Mouse (Mus musculus): ENCODE measurements around the gene Mkrn1.
"Not testable (repeated sequence)": the region's sequence is repeated elsewhere in the genome, so short reads cannot be mapped to it uniquely, and the experiment has no call there.

Mkrn1 gene

DNA sequence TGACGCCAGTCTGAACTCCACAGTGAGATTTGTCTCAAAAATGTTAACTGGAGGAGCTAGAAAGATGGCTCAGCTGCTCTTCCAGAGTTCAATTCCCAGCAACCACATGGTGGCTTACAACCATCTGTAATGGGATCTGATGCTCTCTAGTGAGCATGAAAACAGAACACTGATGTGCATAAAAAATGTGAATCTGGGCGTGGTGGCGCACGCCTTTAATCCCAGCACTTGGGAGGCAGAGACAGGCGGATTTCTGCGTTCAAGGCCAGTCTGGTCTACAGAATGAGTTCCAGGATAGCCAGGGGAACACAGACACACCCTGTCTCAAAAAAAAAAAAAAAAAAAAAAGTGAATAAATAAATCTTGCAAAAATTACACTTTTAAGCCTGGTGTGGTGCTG lies 23.2 kb downstream of the Mkrn1 start:
- in situ Hi-C loops (cut with MboI; ENCODE audit: low pct_unique_long_range_greater_than_20kb in 1 of 2, low sequenced_read_pairs in 2 of 2, unreplicated experiment in 1 of 2): no loop called here

GRCm38 (mm10) chr6:39395916-39396315 lies 24.3 kb downstream of the Mkrn1 start:
- in situ Hi-C loops (cut with MboI; ENCODE audit: low pct_unique_long_range_greater_than_20kb in 1 of 2, low sequenced_read_pairs in 2 of 2, unreplicated experiment in 1 of 2): no loop called here

DNA sequence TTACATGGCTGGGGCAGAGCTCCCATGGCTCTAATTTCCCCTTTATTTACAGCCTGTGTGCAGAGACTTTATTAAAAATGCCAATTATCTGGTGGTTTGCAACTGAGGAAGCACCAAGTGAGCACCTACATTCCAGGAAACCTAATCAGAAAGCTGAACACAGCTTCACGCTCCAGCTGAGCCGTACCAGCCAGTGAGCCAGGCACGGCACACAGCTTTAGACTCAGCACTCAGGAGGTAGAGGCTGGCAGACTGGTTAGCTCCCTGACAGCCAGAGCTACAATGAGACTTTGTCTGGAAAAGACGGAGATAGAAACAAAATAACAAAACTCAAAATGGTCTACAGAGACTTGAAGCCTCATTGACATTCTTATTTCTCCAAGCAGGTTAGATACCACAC lies 24.8 kb downstream of the Mkrn1 start:
- in situ Hi-C loops (cut with MboI; ENCODE audit: low pct_unique_long_range_greater_than_20kb in 1 of 2, low sequenced_read_pairs in 2 of 2, unreplicated experiment in 1 of 2): no loop called here

DNA sequence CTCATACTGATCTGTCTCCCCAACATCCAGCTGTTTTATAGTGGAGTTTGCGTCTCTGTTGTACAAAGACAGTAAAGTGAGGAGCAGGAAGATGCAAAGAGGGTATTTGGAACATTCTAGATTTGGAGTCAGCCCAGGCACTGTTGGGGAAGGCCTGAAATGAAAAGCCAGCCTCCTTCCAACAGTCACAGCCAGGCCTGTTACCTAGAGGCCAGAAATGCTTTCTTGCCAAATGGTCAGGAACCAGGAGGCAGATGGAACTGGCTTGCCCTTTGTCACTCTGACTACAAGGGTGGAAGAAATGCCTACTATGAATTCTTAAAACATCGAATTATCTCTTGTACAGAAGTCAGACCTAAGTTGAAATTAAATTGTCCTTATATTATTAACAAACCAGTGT lies 30.3 kb downstream of the Mkrn1 start:
- in situ Hi-C loops (cut with MboI; ENCODE audit: low pct_unique_long_range_greater_than_20kb in 1 of 2, low sequenced_read_pairs in 2 of 2, unreplicated experiment in 1 of 2): no loop called here

DNA sequence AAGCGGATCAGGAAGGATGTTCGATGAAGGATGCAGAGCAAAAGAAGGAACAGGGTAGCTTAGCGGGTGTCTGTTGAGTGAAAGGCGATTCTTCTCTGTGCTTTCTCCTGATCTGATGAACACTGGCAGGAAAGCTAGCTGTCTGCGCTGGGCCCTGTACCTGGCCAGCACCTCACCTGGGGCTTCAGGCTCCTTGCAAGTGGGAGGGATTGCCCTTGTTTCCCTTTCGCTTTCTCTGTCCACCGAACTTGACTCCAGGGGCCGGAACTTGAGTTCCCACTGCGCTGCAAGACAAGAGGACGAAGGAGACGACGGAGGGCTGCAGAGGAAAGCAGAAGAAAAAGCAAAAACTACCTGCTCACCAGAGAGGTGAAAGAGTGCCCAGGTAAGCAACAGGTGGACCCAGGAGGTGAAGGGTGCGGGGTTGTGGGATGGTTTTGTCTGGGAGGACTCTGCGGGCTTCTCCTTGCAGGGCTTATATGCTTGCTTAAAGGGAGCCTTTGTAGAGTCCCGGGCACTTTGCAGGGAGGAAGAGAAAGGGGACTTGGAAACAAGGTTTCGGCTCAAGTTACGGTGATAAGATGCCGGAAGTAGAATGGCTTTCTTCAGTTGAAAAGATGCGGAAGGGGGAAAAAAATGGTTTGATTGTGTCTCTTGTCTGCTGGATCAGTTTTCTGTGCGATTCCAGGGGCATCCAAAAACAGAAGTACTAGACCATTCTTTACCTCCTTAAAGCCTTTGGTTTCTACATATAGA lies 39.0 kb downstream of the Mkrn1 start, which contains the start of gene Rab19:
Gene Rab19 (plus strand): TSS at position 51 of the 756 bp plus-strand sequence.
- in situ Hi-C loops (cut with MboI; ENCODE audit: low pct_unique_long_range_greater_than_20kb in 1 of 2, low sequenced_read_pairs in 2 of 2, unreplicated experiment in 1 of 2): no loop called here

DNA sequence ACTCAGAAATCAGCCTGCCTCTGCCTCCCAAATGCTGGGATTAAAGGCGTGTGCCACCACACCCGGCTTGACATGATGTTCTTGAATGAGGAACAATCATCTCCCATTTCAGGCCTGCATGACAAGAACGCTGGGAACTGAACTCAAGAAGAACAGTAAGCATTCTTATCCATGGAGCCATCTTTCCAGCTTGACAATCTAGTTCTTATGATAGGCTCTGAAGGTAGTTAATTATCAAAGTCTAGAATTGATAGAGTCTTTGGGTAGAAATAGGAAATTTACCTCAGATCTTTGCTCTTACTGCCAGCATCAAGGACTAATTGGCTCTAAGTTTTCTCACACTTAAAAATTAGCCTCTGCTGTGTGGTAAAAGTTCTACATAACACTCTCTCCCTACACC lies 40.0 kb downstream of the Mkrn1 start:
- in situ Hi-C loops (cut with MboI; ENCODE audit: low pct_unique_long_range_greater_than_20kb in 1 of 2, low sequenced_read_pairs in 2 of 2, unreplicated experiment in 1 of 2): no loop called here

DNA sequence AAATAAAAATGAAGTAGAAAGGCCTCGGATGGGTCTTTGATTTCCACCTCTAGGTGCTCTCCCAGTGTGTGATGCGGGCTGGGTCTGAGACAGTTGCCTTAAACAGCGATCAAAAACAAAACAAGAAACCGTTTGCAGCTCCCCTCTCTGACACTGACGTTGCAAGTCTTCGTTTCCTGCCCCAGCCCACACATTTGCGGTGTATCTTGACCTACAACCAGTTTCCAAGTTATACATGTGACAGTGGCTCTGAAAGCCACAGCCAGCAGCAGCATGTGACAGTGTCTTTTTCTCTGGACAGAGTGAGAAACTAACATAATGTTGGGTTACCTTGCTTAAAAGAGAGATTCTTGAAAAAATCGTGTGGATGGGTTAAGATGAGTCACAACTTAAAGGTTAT lies 40.5 kb downstream of the Mkrn1 start:
- in situ Hi-C loops (cut with MboI; ENCODE audit: low pct_unique_long_range_greater_than_20kb in 1 of 2, low sequenced_read_pairs in 2 of 2, unreplicated experiment in 1 of 2): no loop called here

- in situ Hi-C loops (cut with MboI; ENCODE audit: low pct_unique_long_range_greater_than_20kb in 1 of 2, low sequenced_read_pairs in 2 of 2, unreplicated experiment in 1 of 2): no loop called here
Measured at GRCm38 (mm10) chr6:39379224-39379623, 41.0 kb downstream of the Mkrn1 start.

GRCm38 (mm10) chr6:39378161-39378835 lies 42.0 kb downstream of the Mkrn1 start:
- in situ Hi-C loops (cut with MboI; ENCODE audit: low pct_unique_long_range_greater_than_20kb in 1 of 2, low sequenced_read_pairs in 2 of 2, unreplicated experiment in 1 of 2): not testable (repeated sequence)

- in situ Hi-C loops (cut with MboI; ENCODE audit: low pct_unique_long_range_greater_than_20kb in 1 of 2, low sequenced_read_pairs in 2 of 2, unreplicated experiment in 1 of 2): no loop called here
Measured at GRCm38 (mm10) chr6:39377311-39377827, 42.9 kb downstream of the Mkrn1 start, which contains the start of gene Slc37a3. Gene Slc37a3 (minus strand): TSS chr6:39377675.

DNA sequence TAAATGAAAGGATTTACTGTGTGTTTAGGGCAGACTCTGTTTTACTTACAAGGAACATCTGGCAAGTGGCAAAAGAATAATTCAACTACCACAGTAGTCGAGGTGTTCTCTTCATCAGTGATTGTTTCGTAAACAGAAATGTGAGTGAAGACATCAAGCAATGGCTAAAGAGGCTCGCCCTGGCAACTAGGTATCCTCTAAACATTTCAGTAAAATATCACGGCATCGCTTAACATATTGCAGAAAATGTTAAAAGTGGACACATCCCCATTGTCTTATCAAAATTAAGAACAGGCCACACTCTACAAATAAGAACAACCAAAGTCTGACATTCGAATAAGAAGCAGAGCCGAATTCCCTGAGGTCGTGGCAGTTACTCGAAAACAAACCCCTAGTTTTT lies 43.5 kb downstream of the Mkrn1 start:
- in situ Hi-C loops (cut with MboI; ENCODE audit: low pct_unique_long_range_greater_than_20kb in 1 of 2, low sequenced_read_pairs in 2 of 2, unreplicated experiment in 1 of 2): no loop called here

DNA sequence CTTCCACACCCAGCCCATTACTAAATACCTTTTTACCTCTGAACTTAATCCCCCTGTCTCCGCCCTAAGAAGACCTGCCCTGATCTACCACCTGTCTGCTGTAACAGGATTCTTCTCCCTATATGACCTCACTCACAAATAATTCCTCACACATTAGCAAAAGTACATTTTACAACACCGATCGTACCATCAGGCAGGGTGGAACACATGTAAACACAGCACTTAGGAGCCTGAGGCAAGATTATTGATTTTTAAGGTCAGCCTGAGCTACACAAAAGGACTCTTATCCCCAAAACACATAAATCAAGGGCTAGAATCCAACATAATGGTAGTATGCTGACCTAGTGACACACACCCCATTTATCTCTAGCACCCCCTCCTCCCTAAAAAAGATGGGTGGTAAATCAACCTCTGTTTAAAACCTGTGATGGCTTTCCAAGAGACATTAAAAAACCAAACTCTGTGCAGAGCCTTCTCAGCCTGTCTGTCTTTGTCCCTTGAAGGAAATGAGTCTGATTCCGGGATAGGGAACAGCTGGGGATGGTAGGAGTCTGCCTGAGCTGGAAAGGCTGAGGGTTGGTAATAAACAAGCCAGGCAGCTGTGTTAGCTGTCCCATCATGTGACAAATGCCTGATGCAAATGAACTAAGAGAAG lies 46.8 kb downstream of the Mkrn1 start:
- in situ Hi-C loops (cut with MboI; ENCODE audit: low pct_unique_long_range_greater_than_20kb in 1 of 2, low sequenced_read_pairs in 2 of 2, unreplicated experiment in 1 of 2): no loop called here

DNA sequence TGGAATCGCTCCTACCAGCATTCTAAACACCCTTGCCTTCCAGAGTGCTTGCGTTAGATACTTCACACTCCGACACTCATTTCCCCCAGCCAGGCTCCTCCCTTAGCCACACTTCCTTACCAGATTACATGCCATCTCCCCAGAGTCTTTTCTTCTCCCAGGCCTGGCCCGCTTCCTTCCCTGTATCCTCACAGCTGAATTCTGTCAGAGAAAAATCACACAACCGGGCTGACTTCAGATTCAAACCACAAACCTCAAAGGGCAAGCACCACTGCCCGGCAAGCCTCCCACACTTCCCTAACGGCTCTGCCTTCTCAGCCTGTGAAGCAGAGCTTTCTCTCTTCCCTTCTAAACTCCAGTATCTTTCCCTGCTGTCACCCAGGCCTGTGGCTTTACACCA lies 47.5 kb downstream of the Mkrn1 start:
- in situ Hi-C loops (cut with MboI; ENCODE audit: low pct_unique_long_range_greater_than_20kb in 1 of 2, low sequenced_read_pairs in 2 of 2, unreplicated experiment in 1 of 2): no loop called here

DNA sequence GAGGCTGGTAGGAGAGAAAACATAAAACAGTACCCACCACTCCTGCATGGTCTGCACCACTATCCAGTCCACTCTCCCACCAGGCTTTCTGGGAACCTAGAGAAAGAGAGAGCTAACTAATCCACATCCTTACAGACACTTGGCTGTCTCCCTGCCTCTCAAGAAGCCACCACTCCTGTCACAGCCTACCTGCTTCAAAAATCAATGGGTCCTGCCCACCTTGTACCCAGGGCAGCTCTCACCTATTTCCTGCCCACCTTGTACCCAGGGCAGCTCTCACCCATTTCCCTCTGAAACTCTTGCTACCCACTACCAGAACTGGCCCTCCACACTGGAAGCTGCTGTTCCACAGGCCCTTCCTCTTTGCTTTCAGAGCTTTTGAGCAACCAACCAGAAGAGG lies 48.2 kb downstream of the Mkrn1 start:
- in situ Hi-C loops (cut with MboI; ENCODE audit: low pct_unique_long_range_greater_than_20kb in 1 of 2, low sequenced_read_pairs in 2 of 2, unreplicated experiment in 1 of 2): no loop called here

DNA sequence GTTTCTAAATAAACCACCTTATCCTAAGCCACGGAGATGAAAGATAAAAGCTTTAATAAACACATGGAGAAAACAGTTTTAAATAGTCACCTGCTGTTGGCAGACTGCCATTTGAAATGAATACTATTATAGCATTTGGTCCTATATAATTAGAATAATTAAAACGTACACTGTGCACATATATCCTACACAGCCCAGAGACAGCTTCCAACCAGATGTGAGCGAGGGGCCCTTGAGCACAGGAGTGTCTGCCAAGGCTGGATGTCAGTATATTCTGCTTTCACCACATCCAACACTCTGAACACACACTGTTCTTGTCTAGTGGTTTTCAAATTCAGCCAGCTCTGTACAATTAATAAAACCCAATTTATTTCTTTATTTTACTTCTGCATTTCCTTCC lies 50.6 kb downstream of the Mkrn1 start:
- in situ Hi-C loops (cut with MboI; ENCODE audit: low pct_unique_long_range_greater_than_20kb in 1 of 2, low sequenced_read_pairs in 2 of 2, unreplicated experiment in 1 of 2): no loop called here

- in situ Hi-C loops (cut with MboI; ENCODE audit: low pct_unique_long_range_greater_than_20kb in 1 of 2, low sequenced_read_pairs in 2 of 2, unreplicated experiment in 1 of 2): no loop called here
Measured at GRCm38 (mm10) chr6:39362684-39363083, 57.6 kb downstream of the Mkrn1 start.

DNA sequence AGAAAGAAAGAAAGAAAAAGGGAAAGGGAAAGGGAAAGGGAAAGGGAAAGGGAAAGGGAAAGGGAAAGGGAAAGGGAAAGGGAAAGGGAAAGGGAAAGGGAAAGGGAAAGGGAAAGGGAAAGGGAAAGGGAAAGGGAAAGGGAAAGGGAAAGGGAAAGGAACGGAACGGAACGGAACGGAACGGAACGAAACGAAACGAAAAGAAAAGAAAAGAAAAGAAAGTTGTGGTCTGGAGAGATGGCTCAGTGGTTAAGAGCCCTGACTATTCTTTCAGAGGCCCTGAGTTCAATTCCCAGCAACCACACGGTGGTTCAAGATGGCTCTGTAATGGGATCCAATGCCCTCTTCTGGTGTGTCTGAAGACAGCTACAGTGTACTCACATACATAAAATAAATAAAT lies 61.1 kb downstream of the Mkrn1 start:
- in situ Hi-C loops (cut with MboI; ENCODE audit: low pct_unique_long_range_greater_than_20kb in 1 of 2, low sequenced_read_pairs in 2 of 2, unreplicated experiment in 1 of 2): not testable (repeated sequence)

DNA sequence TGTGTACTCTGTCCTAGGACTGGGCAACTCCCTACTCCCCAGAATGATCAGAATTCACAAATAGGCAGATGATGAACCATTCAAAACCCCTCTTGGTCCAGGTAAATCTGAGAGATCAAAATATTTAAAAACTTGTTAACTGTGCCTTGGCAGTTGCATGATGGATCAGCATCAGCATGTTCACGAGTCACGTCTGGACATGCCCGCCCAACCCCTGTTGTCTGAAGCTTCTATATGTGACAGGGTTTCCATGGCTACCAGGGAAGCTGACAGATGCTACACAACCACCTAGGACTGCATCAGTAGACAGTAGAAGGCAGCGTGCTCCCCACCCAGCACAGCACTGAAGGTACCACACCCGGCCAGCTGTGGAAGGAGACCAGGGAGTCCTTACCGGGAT lies 71.3 kb downstream of the Mkrn1 start:
- in situ Hi-C loops (cut with MboI; ENCODE audit: low pct_unique_long_range_greater_than_20kb in 1 of 2, low sequenced_read_pairs in 2 of 2, unreplicated experiment in 1 of 2): no loop called here
